ENCODE assay signal across 24 mouse cellular contexts in genomic region chr15:91377568-91377967, GRCm38 (mm10).
DNase-seq lines count a peak whose midpoint lies in the region; ATAC-seq and TF ChIP-seq lines count a peak whose summit lies in the region.
"Had no signal": no experiment of that assay in that cellular context is flagged by ENCODE, and none has a peak within 500 bp of the region (broad histone marks: within the 10 kb centered on the region; RNA-seq: fewer than 3 reads in every experiment).

No protein-coding gene starts in this region.

- H3K4me1 ChIP-seq in forebrain, embryonic 13.5 days = peaks cover 51% of the 10 kb centered on the region
- 0 out of 2 replicates have a peak, but pooled peaks cover 2% of the 10 kb centered on the region for H3K4me1 ChIP-seq in forebrain, embryonic 11.5 days (replicated peaks; ENCODE audit: control insufficient read depth, insufficient read depth, low read length)
- H3K4me1 ChIP-seq in forebrain, embryonic 14.5 days (ENCODE audit: control insufficient read depth, insufficient read depth, low read length) = peaks cover 35% of the 10 kb centered on the region
- peaks cover 34% of the 10 kb centered on the region for H3K4me1 ChIP-seq in forebrain, embryonic 16.5 days (replicated peaks; ENCODE audit: control insufficient read depth, insufficient read depth, low read length)
- no peaks in the 10 kb centered on the region for H3K4me1 ChIP-seq in intestine, embryonic 15.5 days (replicated peaks)
- H3K4me1 ChIP-seq: heart, embryonic 13.5 days had no signal

- H3K4me2 ChIP-seq in forebrain, embryonic 13.5 days = peak overlapping the region; percentile 7; the same call in 1 of the 2 replicates
- H3K4me2 ChIP-seq in forebrain, embryonic 11.5 days (ENCODE audit: low read depth, low read length, severe bottlenecking) = no peak overlapping the region
- H3K4me2 ChIP-seq in forebrain, embryonic 14.5 days (ENCODE audit: low read length) = peak overlapping the region; percentile 10; the same call in 1 of the 2 replicates
- H3K4me2 ChIP-seq in forebrain, embryonic 16.5 days (ENCODE audit: low read length) = peak overlapping the region; percentile 27
- no peak overlapping the region for H3K4me2 ChIP-seq in intestine, embryonic 15.5 days (replicated peaks)
- H3K4me2 ChIP-seq: embryonic facial prominence, embryonic 12.5 days; embryonic facial prominence, embryonic 15.5 days; heart, embryonic 13.5 days; hindbrain, embryonic 13.5 days had no signal

- WGBS in forebrain, embryonic 13.5 days = 72% methylated on average over 11 of the region's 11 CpGs
- WGBS in forebrain, embryonic 11.5 days = 90% methylated on average over 11 of the region's 11 CpGs
- 60% methylated on average over 11 of the region's 11 CpGs for WGBS in forebrain, embryonic 14.5 days
- 46% methylated on average over 11 of the region's 11 CpGs for WGBS in forebrain, embryonic 16.5 days
- 80% methylated on average over 11 of the region's 11 CpGs for WGBS in intestine, embryonic 15.5 days

- DNase-seq in forebrain, embryonic 11.5 days (ENCODE audit: low spot score) = no peak
- no peak for DNase-seq in layer of hippocampus, adult 2 months (ENCODE audit: low spot score in 2 of 2)
- no peak for DNase-seq in layer of hippocampus, postnatal 14 days (ENCODE audit: low spot score in 2 of 2)
- DNase-seq in forebrain, embryonic 14.5 days (ENCODE audit: low spot score) = no peak
- DNase-seq in right cerebral cortex, postnatal 10 days (ENCODE audit: low spot score in 2 of 2) = no peak
- DNase-seq: adrenal gland, adult 2 months; adrenal gland, postnatal 14 days; cerebellum, adult 11 months; cerebellum, postnatal 14 days; gastrocnemius, postnatal 10 days; gastrocnemius, postnatal 36 days; heart, adult 2 months; heart, postnatal 14 days; heart, postnatal 4 days; kidney, adult 11 months had no signal

- H3K36me3 ChIP-seq in forebrain, embryonic 13.5 days (ENCODE audit: poor library complexity, severe bottlenecking) = no peaks in the 10 kb centered on the region
- H3K36me3 ChIP-seq in forebrain, embryonic 11.5 days (ENCODE audit: control insufficient read depth, insufficient read depth, low read length) = no peaks in the 10 kb centered on the region
- H3K36me3 ChIP-seq in forebrain, embryonic 14.5 days (ENCODE audit: control insufficient read depth, insufficient read depth, low read length) = no peaks in the 10 kb centered on the region
- H3K36me3 ChIP-seq in forebrain, embryonic 16.5 days (ENCODE audit: control insufficient read depth, insufficient read depth) = no peaks in the 10 kb centered on the region
- H3K36me3 ChIP-seq in intestine, embryonic 15.5 days = no peaks in the 10 kb centered on the region
- H3K36me3 ChIP-seq: embryonic facial prominence, embryonic 12.5 days; embryonic facial prominence, embryonic 15.5 days; heart, embryonic 10.5 days; heart, embryonic 13.5 days; hindbrain, embryonic 13.5 days had no signal

- H3K27ac ChIP-seq in forebrain, embryonic 13.5 days = peak overlapping the region; percentile 68
- H3K27ac ChIP-seq in forebrain, embryonic 11.5 days (ENCODE audit: low read depth, low read length) = no peak overlapping the region
- peak overlapping the region; percentile 74 for H3K27ac ChIP-seq in layer of hippocampus, adult 2 months
- 0 out of 2 replicates have a peak overlapping the region, but pooled peaks have one; percentile 29 for H3K27ac ChIP-seq in forebrain, embryonic 14.5 days (ENCODE audit: low read depth, low read length)
- peak overlapping the region; percentile 11; the same call in 1 of the 2 replicates for H3K27ac ChIP-seq in forebrain, embryonic 16.5 days (ENCODE audit: low read length)
- H3K27ac ChIP-seq in intestine, embryonic 15.5 days = no peak overlapping the region
- H3K27ac ChIP-seq: embryonic facial prominence, embryonic 12.5 days; embryonic facial prominence, embryonic 15.5 days; heart, adult 2 months; heart, embryonic 10.5 days; heart, embryonic 13.5 days; hindbrain, embryonic 13.5 days had no signal

- H3K27me3 ChIP-seq in forebrain, embryonic 13.5 days = no peaks in the 10 kb centered on the region
- no peaks in the 10 kb centered on the region for H3K27me3 ChIP-seq in forebrain, embryonic 11.5 days (ENCODE audit: control insufficient read depth, insufficient read depth, low read length)
- H3K27me3 ChIP-seq in forebrain, embryonic 14.5 days (replicated peaks; ENCODE audit: control insufficient read depth, insufficient read depth, low read length) = no peaks in the 10 kb centered on the region
- H3K27me3 ChIP-seq in forebrain, embryonic 16.5 days (replicated peaks; ENCODE audit: control insufficient read depth, insufficient read depth, low read length) = no peaks in the 10 kb centered on the region
- no peaks in the 10 kb centered on the region for H3K27me3 ChIP-seq in intestine, embryonic 15.5 days (replicated peaks)
- H3K27me3 ChIP-seq: embryonic facial prominence, embryonic 12.5 days; embryonic facial prominence, embryonic 15.5 days; heart, embryonic 13.5 days; hindbrain, embryonic 13.5 days had no signal

- H3K4me3 ChIP-seq in forebrain, embryonic 13.5 days = no peak overlapping the region
- no peak overlapping the region for H3K4me3 ChIP-seq in forebrain, embryonic 11.5 days (ENCODE audit: low read depth, low read length)
- peak overlapping the region; percentile 45 for H3K4me3 ChIP-seq in layer of hippocampus, adult 2 months
- H3K4me3 ChIP-seq in forebrain, embryonic 14.5 days (ENCODE audit: low read depth, low read length) = no peak overlapping the region
- no peak overlapping the region for H3K4me3 ChIP-seq in forebrain, embryonic 16.5 days (replicated peaks; ENCODE audit: low read length)
- H3K4me3 ChIP-seq in intestine, embryonic 15.5 days (replicated peaks) = no peak overlapping the region
- H3K4me3 ChIP-seq: embryonic facial prominence, embryonic 12.5 days; embryonic facial prominence, embryonic 15.5 days; heart, adult 2 months; heart, embryonic 10.5 days; heart, embryonic 13.5 days; hindbrain, embryonic 13.5 days had no signal

- no peaks in the 10 kb centered on the region for H3K9me3 ChIP-seq in forebrain, embryonic 13.5 days (replicated peaks)
- H3K9me3 ChIP-seq in forebrain, embryonic 11.5 days (ENCODE audit: control insufficient read depth, low read length) = no peaks in the 10 kb centered on the region
- H3K9me3 ChIP-seq in forebrain, embryonic 14.5 days (replicated peaks; ENCODE audit: control insufficient read depth, low read length) = no peaks in the 10 kb centered on the region
- no peaks in the 10 kb centered on the region for H3K9me3 ChIP-seq in forebrain, embryonic 16.5 days (ENCODE audit: control insufficient read depth, low read length)
- H3K9me3 ChIP-seq in intestine, embryonic 15.5 days = no peaks in the 10 kb centered on the region
- H3K9me3 ChIP-seq: embryonic facial prominence, embryonic 12.5 days; embryonic facial prominence, embryonic 15.5 days; heart, embryonic 10.5 days; heart, embryonic 13.5 days; hindbrain, embryonic 13.5 days had no signal

- no peak overlapping the region for H3K9ac ChIP-seq in forebrain, embryonic 13.5 days
- H3K9ac ChIP-seq in forebrain, embryonic 11.5 days (ENCODE audit: low read length) = no peak overlapping the region
- no peak overlapping the region for H3K9ac ChIP-seq in forebrain, embryonic 14.5 days (ENCODE audit: low read length)
- no peak overlapping the region for H3K9ac ChIP-seq in forebrain, embryonic 16.5 days (replicated peaks; ENCODE audit: low read depth, low read length)
- H3K9ac ChIP-seq in intestine, embryonic 15.5 days = no peak overlapping the region
- H3K9ac ChIP-seq: embryonic facial prominence, embryonic 12.5 days; embryonic facial prominence, embryonic 15.5 days; heart, embryonic 13.5 days; hindbrain, embryonic 13.5 days had no signal

- ATAC-seq in forebrain, embryonic 13.5 days = peak; percentile 37
- ATAC-seq in forebrain, embryonic 11.5 days (replicated peaks; ENCODE audit: low FRiP score) = no peak
- peak; percentile 65 for ATAC-seq in forebrain, embryonic 14.5 days
- ATAC-seq in forebrain, embryonic 16.5 days = peak; percentile 58
- ATAC-seq in intestine, embryonic 15.5 days = no peak
- ATAC-seq: CD4-positive, CD25-positive, alpha-beta regulatory T cell, adult 4 months had no signal

- no peak for TF ChIP-seq CTCF in layer of hippocampus, adult 2 months (conservative IDR thresholded peaks at IDR 0.05)

Comparison
In these comparisons a context has a peak if more than half of its experiments do, and no peak if none do; other contexts are left out.
1. ATAC-seq: peak in forebrain, embryonic 13.5 days (single experiment), forebrain, embryonic 14.5 days (single experiment) and forebrain, embryonic 16.5 days (single experiment); none in forebrain, embryonic 11.5 days (single experiment) and intestine, embryonic 15.5 days (single experiment).
2. H3K27ac ChIP-seq: peak in forebrain, embryonic 13.5 days (single experiment), layer of hippocampus, adult 2 months (single experiment), forebrain, embryonic 14.5 days (single experiment) and forebrain, embryonic 16.5 days (single experiment); none in forebrain, embryonic 11.5 days (single experiment) and intestine, embryonic 15.5 days (single experiment).
3. H3K4me2 ChIP-seq: peak in forebrain, embryonic 13.5 days (single experiment), forebrain, embryonic 14.5 days (single experiment) and forebrain, embryonic 16.5 days (single experiment); none in forebrain, embryonic 11.5 days (single experiment) and intestine, embryonic 15.5 days (single experiment).